Mouse (Mus musculus) C2C12 (cell line): ENCODE measurements around the gene Optc.

ENCODE experiments used
- CTCF ChIP-seq: IDR thresholded peaks from one replicate; pipeline ENCODE4 v1.5.1; 2011; ENCODE audit not compliant: control insufficient read depth, insufficient read depth, insufficient read length
- MAX ChIP-seq: IDR thresholded peaks from one replicate; pipeline ENCODE4 v1.6.1; 2011; ENCODE audit warnings: mild to moderate bottlenecking, control low read depth
- USF1 ChIP-seq: IDR thresholded peaks from one replicate; pipeline ENCODE4 v1.6.1; 2011; ENCODE audit warnings: low read depth, mild to moderate bottlenecking, control low read depth, moderate library complexity

GRCm38 (mm10) chr1:133891489-133891888, 16.3 kb downstream of the Optc start:
- TF ChIP-seq USF1 (no peak), MAX (no peak), CTCF (no peak)
